Mouse (Mus musculus): ENCODE data around the gene Pald1.

The Pald1 gene

DNA sequence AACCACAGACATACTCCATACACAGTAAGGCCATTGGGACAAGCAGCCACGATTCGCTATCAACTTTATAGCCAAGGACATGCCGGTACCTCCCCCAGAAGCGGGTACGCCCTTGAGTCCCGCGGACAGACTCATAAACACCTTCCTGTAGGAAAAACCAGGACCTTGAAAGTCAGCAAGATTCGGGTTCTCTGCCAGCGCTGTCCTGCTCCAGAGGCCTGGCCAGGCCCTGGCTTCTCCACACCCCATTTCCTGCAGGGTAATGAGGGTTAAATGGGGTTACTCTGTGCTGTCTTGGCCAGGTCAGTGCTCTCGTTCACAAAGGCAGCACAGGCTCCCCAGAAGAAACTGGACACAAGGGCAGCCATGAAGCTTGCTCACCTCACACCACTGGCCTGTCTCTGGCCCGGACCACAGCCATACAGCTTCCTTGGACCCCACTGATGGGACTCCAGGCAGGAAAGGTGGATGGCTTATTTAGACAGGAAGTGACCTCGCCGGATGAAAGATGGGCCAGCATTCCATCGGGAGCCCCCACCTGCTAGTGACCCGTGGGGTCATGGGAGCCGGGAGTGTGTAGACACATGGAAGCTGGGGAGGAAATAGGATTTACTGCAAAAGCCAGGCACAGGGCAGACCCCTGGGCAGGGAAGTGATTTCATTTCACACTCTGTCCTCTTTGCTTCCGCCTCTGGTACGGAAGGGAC, 12.9 kb downstream of the Pald1 start:
- DNase-seq (ENCODE audit: low spot score in 2 of 2) = no peak

DNA sequence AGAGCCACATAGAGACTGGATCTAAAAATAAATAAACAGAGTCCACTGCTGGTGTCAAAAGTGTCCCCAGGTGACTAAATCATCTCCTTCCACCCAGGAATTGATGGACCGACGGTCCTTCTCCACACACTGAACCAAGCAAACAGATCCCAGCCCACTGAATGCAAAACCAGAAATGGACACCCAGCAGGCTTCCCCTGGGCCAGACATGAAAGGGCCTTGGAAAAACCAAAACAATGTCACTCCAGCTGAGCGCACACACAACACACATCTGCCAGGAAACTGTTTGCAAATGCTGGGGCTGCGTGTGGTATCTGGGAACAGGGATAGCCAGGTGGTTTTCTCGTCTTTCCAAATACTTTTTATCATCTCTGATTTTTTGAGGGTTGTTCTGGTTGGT, 13.6 kb downstream of the Pald1 start:
- no peak for DNase-seq (ENCODE audit: low spot score in 2 of 2)

DNA sequence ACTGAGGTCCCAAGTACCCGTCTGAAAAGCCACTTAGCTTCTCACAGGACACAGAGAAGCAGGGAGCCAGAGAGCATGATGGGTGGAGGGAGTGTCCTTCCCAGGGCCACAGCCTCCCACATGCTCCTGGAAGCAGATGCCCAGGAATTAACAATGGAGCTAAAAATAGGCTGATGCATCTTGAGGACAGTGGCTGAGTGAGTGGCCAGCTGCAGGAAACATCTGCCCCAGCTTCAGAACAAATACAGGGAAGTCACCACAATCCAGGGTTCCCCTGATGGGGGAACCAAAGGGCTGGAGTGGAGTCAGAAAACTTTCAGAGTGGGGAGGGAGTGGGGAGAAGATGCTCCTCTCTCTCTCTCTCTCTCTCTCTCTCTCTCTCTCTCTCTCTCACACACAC, 17.4 kb downstream of the Pald1 start:
- DNase-seq (ENCODE audit: low spot score in 2 of 2) = no peak

GRCm38 (mm10) chr10:61364431-61364830, 18.9 kb downstream of the Pald1 start:
- no peak for DNase-seq (ENCODE audit: low spot score in 2 of 2)

DNA sequence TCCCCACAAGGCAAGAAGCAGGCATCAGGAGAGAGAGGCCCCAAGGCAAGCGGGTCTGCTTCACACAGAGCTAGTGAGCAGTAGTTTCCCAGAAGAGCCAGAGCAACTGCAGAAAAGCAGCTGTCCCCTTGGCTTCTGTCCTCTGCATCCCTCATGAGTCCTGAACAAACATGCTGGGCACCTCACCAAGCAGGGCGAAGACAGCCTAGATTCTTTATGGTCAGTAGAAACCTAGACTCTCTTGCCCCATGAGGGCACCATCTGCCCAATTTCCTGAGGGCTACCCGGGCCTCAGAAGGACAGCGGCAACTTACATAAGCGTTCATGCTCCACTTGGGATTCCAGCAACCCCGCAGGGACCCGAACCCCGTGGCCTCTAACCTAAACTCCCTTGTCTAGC, 20.3 kb downstream of the Pald1 start:
- no peak for DNase-seq (ENCODE audit: low spot score in 2 of 2)

- no peak for DNase-seq (ENCODE audit: low spot score in 2 of 2)
Measured at GRCm38 (mm10) chr10:61362483-61362882, 20.8 kb downstream of the Pald1 start.

DNA sequence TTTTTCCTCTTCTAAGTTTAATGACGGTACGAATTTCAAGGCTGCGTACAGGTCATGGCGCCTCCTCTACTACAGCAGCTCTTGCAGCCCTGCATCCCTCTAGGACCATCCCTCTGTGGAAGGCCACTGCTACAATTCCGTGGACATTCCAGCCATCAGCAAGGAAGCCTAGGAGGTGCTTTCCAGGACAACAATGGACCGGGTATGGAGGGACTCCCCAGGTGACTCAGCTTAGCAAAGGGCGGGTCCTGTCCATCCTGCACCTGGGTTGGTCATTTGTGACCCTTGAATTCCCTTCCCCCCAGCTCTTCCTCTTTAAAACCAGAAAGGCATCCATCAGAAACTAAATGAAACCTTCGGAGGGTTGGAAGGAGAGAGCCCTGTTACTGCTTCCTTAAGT, 22.7 kb downstream of the Pald1 start:
- DNase-seq (ENCODE audit: low spot score in 2 of 2) = no peak

- no peak for DNase-seq (ENCODE audit: low spot score in 2 of 2)
Measured at GRCm38 (mm10) chr10:61359411-61359810, 23.9 kb downstream of the Pald1 start.

- no peak for DNase-seq (ENCODE audit: low spot score in 2 of 2)
Measured at GRCm38 (mm10) chr10:61357658-61358057, 25.7 kb downstream of the Pald1 start.

DNA sequence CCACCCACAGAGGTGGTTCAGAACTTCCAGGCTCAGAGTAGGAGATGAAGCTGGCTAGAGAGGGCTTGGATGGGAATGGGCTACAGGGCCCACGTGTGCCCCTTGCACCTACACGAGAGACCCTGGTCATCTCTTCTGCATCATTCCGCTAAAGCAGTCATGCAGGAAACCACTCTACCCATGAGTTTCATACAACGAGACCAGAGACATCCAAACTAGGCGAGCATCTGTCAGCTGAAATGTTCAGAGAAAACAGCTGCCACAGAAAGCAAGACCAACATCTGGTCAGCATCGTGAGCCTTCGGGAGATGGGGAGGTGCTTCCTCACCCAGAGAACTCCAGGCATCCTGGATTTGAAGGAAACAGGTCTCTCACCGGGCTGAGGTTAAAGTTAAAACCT, 26.8 kb downstream of the Pald1 start:
- DNase-seq (ENCODE audit: low spot score in 2 of 2) = no peak

- DNase-seq (ENCODE audit: low spot score in 2 of 2) = no peak
Measured at GRCm38 (mm10) chr10:61356095-61356494, 27.2 kb downstream of the Pald1 start.

DNA sequence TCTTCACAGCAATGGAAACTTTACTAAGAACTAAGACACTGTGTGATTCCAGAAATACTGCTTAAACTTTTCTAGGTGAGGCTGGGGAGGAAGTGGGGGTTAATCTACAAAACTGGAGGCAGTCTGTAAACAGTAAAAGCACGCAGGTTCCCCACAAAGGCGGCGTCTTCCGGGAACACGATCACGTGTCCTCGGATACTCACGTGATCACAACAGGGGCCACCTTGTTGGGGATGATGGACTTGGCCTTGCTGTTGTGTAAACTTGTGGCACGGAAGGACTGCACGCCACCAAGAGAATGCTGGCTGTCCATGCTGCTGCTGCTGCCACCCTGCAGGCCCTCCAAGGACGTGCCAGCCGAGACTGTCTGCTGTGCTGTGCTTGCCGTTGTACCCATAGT, 27.7 kb downstream of the Pald1 start:
- DNase-seq (ENCODE audit: low spot score in 2 of 2) = no peak

DNA sequence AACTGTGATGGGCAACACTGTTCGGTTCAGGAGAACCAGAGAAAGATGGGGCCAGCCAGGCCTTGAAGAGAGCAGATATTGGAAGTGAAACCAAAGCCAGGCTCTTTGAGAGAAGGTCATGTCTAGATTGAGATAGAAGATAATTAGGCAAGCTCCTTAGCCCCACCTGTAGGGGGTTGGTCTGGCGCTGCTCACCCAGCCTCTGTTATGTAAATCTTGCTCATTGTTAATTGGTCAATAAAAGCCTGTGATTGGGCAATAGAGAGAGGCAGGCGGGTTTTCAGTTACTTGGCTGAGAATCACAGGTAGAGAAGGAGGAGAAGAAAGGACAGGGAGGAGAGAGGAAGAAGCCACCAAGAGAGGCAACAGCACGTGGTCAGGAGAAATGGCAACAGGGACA, 32.1 kb downstream of the Pald1 start:
- no peak for DNase-seq (ENCODE audit: low spot score in 2 of 2)

DNA sequence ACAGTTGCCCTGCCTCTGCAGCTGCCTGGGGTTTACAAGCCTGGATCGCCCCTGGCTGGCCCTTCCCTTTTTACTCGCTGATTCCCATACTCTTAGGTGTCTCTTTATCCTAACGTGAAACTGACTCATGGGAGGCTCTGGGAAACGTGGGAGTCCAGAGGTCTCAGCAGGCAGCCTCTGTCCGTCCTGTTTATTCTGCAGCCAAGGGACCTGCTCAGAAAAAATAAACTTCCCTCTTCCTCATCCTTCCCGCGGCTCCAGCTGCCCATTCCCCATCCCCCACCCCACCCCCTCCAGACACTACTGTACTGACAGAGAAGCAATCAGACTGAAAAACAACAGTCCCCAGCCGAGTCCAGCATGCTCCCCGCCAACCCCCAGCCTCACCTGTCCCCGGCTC, 37.0 kb downstream of the Pald1 start:
- DNase-seq (ENCODE audit: low spot score in 2 of 2) = no peak

- DNase-seq (ENCODE audit: low spot score in 2 of 2) = no peak
Measured at GRCm38 (mm10) chr10:61345179-61345578, 38.2 kb downstream of the Pald1 start.

GRCm38 (mm10) chr10:61343950-61344349, 39.4 kb downstream of the Pald1 start:
- DNase-seq (ENCODE audit: low spot score in 2 of 2) = peak; percentile 46 to 50

- no peak for DNase-seq (ENCODE audit: low spot score in 2 of 2)
Measured at GRCm38 (mm10) chr10:61342750-61343149, 40.6 kb downstream of the Pald1 start.

DNA sequence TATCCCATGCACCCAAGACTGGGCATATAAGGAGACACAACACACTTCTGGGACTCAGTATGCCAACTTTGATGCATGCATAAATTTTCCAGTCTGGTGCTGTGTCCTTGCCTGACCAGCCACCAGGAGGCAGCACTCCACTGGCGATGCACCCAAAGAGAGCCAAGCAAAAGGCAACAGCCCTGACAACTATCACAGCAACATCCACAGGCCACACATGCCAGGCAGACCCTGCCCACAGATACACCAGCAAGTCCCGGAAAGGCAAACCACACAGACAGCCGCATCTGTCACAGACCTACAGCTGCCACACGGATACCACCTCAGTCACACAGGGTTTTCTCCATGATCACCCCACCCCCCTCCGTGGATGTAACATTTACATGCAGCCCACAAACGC, 41.8 kb downstream of the Pald1 start:
- DNase-seq (ENCODE audit: low spot score in 2 of 2) = peak; percentile 75 to 76

DNA sequence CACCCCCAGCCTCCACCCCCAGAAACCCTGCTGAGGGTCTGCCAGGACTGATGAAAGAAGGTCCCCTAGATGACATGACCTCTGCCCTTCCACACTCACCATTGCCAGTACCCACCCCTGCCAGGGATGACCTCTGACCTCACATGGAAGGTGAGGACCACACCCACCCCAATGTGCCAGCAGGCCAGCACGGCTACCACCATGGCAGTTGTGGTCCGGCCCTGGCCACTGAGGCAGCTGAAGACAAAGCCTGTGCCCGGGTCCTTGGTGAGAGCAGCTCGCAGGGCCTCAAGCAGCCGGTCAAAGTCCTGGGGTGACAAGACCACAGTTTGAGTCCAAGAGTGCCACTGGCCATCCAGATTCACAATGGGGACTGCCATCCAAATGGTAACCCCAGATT, 42.3 kb downstream of the Pald1 start:
- no peak for DNase-seq (ENCODE audit: low spot score in 2 of 2)

GRCm38 (mm10) chr10:61340247-61340646, 43.1 kb downstream of the Pald1 start:
- DNase-seq (ENCODE audit: low spot score in 2 of 2) = no peak

DNA sequence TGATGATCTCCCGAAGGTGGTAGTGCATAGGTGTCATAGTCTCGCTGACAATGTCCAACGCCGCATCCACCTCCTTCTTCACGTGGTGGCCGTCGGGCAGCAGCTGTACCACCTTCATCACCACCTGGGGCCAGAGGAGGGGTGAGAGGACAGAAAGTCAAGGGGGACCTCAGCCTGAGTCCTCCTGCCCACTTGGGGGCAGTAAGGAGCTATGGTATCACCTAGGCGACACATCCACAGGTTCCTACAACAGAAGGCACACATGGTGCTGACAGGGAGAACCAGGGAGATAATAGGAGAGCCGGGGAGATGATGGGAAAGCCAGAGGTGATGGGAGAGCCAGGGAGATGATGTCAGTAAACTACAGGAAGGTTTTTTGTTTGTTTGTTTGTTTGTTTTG, 44.1 kb downstream of the Pald1 start:
- no peak for DNase-seq (ENCODE audit: low spot score in 2 of 2)

DNA sequence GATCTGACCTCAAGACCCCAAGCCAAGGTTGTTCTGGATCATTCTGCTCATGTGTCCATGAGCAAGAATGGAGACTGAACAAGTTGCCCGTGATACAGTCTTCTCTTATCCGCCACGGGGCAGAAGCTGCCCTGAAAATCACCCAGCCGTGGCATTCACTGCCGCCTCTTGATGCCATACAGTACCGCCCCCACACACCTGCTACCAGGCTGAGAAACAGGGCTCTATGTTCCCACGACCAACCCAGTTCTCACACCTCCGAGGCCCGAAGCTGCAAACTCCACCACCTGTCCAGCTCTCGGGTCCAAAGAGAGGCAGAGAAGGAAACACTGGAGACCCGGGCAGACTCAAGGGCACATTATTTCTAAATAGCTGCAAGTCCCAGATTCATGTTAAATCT, 45.7 kb downstream of the Pald1 start:
- no peak for DNase-seq (ENCODE audit: low spot score in 2 of 2)

DNA sequence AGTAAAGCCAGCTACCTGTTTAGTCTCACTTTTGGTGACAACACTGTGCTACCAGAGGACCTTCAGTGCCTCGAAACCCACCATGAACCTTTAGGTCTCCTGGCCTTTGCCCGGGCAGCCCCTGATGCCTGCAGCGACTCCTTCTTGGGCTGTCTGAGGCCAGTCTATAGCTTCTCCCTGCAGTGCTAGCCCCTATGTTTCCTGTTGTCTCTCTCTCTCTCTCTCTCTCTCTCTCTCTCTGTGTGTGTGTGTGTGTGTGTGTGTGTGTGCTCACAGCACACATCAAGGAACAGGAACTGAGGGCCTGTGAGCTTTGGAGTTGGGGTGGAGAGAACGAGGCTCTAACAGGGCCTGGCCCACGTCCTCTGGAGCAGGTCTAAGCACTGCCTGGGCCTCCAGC, 46.7 kb downstream of the Pald1 start:
- no peak for DNase-seq (ENCODE audit: low spot score in 2 of 2)

- peak; percentile 76 to 86 for DNase-seq (ENCODE audit: low spot score in 2 of 2)
Measured at GRCm38 (mm10) chr10:61336137-61336536, 47.2 kb downstream of the Pald1 start.

All from frontal cortex, postnatal 25 days (tissue).